Mouse (Mus musculus): ENCODE results near the gene Asphd1.

The Asphd1 gene

DNA sequence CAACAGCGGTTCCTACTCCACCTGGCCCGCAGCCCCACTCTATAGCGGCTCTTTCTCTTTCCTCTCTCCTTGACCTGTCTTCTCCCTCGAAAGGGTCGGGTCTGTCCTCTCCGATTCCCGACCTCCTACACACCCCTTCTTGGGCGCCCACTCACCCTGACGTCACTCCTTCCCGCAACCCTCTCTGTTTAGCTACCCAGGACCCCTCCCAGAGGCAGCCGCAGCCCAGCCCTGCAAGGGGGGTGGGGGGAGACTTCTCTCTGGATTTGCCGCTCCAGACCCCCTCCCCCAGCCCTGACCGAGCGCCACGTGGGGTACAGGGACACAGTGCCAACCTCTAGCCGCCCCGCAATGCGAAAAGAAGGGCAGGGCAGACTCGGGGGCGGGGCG lies at the start of gene Asphd1:
TSS of gene Asphd1 (minus strand) at position 180 of the 390 bp plus-strand sequence.
- DNase-seq (ENCODE audit: low spot score) = no peak

DNA sequence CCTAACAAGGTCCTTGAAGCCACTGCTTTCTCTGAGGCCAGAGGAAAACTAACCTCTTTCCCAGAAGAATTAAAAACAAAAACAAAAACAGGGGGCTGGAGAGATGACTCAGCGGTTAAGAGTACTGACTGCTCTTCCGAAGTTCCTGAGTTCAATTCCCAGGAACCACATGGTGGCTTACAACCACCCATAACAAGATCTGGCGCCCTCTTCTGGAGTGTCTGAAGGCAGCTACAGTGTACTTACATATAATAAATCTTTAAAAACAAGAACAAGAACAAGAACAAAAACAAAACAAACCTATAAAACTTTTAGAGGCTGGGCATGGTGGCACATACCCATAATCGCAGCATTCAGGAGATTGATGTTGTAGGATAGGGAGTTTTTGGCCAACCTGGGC lies 47.1 kb upstream of the Asphd1 start:
- no peak for DNase-seq (ENCODE audit: low spot score)

DNA sequence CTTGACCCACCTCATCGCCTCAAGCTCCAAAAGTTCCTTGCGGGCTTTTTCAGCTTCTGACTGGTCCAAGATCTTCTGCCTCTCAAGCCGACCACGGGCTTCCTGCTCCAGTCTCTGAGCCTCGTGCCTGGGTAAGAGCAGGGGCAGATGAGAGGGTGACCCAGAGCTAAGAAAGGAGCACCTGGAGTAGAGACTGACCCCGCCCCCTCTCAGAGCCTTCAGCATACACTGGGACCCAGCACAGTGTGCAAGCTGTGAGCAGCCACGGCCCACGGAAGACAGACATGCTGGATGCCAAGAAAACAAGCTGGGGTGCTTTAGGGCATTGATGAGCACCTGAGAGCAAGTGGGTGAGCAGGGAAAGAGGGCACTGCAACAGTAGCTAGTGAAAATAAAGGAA lies 39.4 kb upstream of the Asphd1 start:
- DNase-seq (ENCODE audit: low spot score) = no peak

DNA sequence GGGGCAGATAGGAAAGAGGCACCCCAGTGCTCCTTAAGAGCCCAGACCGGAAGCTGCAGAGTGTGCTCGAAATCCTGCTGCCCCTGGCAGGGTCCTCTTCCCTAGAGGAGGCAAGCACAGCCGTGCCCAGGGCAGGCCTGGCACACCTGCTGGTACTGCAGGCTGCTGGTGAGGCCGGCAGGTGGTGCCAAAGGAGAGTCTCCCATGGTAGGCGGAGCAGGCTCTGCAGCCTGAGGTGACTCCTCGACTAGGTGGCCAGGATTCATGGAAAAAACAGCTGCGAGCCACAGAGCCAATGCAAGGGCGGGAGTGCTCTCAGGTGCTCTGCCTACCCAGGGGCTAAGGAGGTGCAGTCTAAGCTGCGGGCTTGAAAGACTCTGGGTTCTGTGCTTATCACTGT lies 36.9 kb upstream of the Asphd1 start:
- peak; percentile 63 for DNase-seq (ENCODE audit: low spot score)

DNA sequence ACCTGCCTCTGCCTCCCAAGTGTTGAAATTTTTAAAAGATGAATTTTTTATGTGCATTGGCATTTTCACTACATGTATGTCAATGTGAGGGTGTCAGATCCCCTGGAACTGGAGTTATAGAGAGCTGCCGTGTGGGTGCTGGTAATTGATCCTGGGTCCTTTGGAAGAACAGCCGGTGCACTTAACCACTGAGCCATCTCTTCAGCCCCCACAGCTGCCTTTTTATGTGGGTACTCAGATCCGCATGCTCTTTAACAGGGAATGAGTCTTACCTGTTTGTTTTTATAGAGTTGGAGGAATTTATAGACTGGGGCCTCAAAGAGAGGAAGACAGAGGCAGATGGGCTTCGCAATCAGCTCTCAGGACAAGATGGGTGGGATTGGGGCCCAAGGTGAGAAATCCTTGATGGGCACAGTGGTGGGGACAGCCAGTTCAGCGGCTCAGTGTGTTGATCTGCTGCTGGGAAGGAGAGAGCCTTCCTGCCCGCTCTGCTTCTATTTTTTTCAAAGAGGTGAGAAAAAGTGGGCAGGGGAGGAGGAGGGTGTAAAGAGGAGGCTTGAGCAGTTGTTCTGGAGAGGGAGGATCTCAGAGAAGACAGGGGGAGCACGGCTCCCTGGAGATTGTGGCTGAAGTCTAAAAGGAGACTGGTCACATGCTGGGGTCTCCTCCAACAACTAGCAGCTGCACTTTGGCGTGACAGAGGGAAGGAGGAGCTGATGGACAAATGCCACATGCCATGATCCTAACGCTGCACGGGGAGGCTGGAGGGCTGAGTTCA lies 35.5 kb upstream of the Asphd1 start:
- DNase-seq (ENCODE audit: low spot score) = no peak

DNA sequence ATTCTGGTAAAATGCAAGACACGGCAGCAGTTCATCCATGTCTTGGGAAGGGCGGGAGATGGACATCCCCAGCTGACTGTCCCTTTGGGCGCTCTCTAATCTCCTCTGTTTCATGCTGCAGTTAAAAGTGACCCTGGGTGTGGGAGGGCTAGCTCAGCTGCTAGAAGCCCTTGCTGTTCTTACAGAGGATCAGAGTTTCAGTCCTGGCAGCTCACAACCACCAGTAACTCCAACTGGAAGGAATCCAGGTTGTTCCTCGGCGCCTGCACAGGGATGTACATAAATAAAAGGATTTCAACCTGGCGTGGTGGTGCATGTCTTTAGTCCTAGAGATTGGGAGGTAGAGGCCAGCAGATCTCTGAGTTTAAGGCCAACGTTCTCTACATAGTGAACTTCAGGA lies 33.7 kb upstream of the Asphd1 start:
- no peak for DNase-seq (ENCODE audit: low spot score)

DNA sequence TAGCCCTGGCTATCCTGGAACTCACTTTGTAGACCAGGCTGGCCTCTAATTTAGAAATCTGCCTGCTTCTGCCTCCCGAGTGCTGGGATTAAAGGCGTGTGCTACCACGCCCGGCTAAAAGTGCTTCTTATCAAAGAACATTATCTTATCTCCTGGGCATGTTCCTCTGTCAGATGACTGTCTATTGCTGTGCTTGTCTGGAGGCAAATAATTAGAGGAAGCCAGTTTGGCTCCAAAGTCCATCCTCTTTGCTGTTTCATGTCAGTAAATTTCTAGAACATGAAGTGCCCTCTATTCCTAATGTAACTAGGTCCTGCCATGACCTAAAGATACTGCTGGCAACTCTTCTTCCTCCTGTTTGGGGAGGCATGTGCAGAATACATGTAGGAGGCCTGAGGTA lies 32.7 kb upstream of the Asphd1 start:
- no peak for DNase-seq (ENCODE audit: low spot score)

DNA sequence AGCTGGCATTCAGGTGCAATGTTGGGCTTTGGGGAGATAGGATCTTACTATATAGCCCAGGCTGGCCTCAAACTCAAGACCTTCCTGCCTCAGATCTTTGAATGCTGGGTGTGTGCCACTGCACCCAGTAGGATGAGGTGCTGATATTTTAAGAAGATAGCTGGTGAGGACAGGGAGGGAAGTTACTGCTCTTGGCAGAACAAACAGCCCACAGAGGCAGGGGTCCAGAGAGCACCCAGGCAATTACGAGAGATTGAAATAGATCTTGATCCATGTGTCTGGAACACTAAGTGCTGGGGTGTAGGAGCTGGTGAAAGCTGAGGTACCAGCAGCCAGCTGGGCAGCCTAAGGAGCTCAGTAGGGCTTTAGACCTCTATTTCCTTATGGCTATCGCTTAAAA lies 32.2 kb upstream of the Asphd1 start:
- no peak for DNase-seq (ENCODE audit: low spot score)

DNA sequence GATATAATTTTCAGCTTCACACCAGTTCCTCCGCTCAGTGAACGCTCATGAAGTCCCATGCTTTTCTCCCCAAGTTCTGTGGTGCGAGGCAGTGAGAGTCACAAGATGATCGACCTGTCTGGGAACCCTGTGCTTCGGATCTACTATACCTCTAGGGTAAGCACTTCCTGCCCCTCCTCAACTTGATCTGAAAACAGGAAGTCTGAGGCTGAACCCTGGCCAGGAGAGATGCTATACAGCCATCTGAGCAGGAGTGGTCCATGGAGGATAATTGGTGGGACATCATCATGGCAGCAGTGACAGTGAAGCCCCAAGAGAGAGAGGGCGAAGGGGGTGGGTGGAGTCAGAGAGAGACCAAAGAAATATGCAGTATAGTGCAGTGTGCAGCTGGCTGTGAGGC lies 29.5 kb upstream of the Asphd1 start:
- DNase-seq (ENCODE audit: low spot score) = no peak

DNA sequence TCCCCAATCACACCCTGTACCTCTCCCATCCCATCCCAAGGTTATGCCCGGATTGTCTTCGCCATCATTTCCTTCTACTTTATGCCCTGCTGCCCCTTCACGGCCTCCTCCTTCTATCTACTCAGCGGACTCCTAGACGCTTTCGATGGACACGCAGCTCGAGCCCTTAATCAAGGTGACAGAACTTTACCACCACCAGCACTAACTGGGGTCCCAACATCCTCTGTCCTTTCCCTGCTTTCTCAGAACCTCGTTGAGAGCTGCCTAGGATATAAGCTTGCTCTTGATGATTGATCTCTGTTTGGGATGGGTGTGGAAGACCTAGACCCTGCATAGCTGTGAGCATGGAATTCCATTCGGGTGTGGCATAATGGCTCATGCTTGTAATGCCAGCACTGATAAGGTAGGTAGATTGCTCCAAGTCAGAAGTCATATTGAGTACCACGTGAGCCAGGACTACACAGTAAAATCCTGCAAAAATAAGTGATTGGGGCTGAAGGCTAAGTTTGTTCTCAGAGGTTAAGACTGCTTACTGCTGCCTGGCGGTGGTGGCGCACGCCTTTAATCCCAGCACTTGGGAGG lies 27.6 kb upstream of the Asphd1 start:
- peak; percentile 30 for DNase-seq (ENCODE audit: low spot score)

DNA sequence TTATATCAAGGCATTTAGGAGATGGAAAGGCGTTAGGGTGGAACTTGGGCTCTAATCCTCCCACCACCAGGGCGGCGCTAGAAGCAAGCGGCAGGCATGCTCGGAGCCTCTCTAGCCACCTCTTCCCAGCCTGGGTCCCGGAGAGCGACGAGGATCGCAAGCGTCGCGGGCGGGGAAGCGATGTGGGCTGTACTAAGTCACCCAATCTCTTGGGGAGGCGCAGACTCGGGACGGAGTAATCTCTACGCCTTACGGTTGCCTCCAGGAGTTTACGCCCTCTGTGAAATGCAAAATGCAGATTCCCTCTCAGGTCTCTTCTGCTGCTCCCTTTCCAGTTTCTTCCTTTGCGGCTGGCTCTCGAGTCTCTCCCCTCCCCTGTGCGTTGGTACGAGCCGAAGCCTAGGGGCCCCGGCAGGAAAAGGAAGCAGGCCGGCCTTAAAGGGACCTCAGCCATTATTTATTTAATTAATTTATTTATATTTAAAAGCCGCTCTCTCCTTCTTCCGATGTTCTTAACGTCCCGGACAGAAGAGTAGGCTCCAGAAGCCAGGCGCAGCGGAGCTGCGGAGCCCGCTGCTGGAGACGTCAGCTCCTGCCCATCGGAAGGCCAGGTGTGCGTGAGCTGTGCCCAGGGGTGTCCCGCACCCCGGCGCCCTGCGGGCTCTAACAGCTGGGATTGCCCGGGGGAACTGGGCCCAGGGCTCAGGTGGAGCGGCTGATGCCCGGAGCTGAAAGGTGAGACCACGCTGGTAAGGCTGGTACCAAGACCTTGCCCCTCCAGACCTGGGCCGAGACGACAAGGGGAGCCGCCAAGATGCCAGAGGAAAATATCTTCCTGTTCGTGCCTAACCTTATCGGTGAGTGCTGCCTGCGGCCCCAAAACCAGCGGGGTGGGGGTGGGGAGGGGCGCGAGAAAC lies 26.8 kb upstream of the Asphd1 start, which contains the start of gene Cdiptos:
TSS of gene Cdiptos (minus strand) at position 149 of the 917 bp plus-strand sequence.
- DNase-seq (ENCODE audit: low spot score) = peak; percentile 97

DNA sequence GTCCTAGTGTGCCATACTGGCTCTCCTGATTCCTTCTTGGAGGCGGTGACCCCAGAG lies 26.3 kb upstream of the Asphd1 start, which contains the start of gene Cdipt:
TSS of gene Cdipt (plus strand) at position 22 of the 57 bp plus-strand sequence.
- DNase-seq (ENCODE audit: low spot score) = no peak

DNA sequence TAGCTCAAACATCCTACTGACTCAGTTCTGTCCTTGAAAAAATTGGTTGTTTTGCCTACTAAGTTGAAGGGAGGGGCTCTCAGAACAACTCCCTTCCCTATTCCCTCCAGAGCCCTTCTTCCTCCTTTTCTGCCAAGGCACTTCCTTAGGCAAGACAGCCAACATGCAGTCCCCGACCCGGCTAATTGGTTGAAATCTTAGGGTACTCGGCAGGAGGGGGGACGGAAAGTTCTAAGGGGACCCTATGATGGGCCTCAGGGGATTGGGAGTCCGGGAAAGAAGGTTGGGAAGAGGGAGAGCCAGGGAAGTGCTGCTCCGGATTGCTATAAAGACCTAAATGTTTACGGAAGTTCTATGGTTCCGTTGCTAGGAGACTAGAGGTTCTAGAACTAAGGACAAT lies 26.1 kb upstream of the Asphd1 start:
- no peak for DNase-seq (ENCODE audit: low spot score)

DNA sequence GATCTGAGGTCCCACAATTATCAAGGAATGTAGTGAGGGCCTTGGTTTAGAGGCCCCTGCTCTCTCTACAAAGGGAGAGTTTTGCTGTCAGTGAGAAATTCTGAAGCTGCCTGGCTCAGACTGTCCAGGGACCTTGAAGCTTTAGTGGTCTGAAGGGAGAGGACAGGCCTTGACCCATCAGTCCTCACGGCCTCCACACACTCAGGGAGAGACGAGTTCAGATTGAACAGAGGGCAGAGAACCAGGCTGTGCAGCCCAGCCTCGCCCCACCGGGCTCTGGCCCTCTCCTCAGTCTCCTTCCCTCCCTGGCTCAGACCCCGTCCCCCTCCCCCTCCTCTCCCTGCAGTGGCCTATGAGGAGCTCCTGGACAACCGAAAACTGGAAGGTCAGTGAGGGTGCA lies 18.0 kb upstream of the Asphd1 start:
- DNase-seq (ENCODE audit: low spot score) = no peak

DNA sequence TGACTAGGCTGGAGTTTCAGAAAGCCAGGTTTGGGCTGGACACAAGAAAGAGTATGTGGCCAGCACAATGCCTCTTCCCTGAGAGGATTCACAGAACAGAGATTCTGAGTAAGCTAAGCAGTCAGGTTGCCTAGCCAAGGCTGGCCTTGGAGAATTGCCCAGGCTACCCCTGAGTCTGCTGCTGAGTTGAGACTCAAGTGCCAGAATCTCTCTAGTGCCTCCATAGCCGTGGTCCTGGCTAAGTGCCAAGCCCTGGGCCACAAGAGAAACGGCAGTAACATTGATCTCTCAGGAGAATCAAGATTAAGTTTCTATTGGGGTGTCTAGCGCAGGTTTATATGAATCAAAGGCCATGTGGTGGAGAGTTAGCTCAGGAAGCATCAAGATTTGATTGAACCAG lies 16.2 kb upstream of the Asphd1 start:
- no peak for DNase-seq (ENCODE audit: low spot score)

DNA sequence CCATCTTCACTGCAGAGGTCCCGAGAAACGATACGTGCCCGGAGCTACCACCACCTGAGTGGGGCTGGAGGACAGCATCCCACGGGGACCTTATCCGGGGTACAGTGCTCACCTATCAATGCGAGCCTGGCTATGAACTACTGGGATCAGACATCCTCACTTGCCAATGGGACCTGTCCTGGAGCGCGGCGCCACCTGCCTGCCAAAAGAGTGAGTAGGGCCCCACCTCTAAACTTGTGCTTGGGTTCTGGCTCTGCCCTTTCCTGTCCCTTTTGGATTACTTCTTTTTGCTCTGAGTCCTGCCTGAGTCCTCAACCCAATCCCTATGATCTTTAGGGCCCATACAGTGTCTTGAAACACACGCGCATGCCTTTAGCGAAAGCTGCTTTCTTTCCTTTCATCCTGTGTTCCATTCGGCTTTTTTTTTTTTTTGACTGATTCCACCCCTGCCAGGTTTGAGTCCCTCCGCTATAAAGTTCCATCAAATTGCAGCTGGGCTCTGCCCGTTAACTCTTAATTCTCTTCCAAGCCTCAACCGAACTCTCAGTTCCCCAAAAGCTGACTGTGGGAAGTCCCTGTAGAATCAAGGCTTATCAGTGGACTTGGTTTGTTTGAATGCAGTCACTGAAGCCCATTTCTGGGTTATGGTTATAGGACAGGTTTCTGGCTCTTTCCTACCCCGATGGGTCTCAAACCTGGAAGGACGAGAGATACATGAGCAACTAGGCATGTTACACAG lies 14.3 kb upstream of the Asphd1 start:
- DNase-seq (ENCODE audit: low spot score) = no peak

DNA sequence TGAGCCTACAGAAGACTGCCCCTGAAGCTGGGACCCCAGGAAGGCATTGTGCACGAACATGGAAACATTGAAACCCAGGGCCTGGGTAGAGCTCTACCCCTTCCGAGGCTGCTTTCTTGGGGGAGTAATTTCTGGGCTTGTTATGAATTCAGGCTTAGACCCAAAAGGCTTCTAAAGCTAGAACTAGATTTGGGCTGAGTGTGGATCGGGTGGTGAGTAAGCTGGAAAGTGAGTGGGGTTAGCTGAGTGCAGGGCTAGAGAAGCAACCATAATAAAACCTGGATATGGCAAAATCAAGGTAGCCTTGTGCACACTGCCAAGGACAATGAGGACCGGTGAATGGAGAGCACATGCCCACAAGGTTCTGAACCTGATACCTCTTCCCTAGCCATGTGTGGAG lies 12.6 kb upstream of the Asphd1 start:
- DNase-seq (ENCODE audit: low spot score) = no peak

DNA sequence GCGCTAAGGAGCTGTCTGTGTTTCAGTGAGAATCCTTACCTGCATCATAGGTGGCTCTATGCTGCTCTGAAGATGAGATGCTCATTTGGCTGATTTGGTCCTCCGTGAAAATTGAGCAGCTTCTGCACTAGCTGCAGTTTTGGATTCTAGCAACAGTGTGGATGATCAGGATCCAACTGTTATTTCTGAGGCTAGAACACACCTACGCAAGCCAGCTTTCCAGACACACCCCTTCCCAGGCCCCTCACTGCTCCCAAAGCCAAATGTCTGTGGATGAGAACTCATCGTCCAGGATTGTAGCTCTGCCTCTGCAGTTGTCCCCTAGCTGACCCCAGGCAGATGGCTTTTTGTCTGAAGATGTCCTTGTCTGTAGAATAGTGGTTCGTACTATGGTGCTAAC lies 11.7 kb upstream of the Asphd1 start:
- no peak for DNase-seq (ENCODE audit: low spot score)

DNA sequence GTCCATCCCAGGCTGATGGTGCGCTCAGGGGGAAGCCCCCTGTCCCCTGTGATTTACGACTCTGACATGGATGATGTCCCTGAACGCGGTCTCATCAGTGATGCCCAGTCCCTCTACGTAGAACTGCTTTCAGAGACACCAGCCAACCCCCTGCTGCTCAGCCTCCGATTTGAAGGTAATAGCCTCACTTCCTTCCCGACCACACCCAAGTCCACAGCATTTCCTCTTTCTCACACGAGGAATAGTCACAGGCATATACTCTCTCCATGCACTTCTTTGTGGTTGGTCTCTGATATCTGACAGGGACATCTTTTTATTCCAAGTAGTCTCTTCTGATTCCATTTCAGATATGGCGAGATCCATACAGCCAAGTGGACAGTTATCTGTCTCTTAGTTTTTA lies 10.4 kb upstream of the Asphd1 start:
- no peak for DNase-seq (ENCODE audit: low spot score)

DNA sequence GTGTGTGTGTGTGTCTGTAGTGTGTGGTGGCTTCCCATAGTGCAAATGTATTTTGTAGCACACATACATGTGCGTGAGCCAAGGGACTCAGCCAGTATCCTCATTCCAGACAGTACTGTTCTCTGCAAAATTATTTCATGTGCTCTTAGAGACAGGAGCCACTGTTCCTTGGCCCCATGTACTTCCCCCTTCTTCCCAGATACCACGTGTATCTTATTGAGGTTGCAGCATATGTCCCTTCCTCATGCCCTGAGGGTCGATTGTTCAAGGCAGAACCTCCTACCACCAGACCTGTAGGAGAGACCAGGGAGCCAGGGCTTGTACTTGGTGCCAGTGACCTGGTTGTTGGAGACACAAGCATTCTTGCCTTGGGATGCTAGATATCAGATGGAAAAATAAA lies 5.7 kb upstream of the Asphd1 start:
- DNase-seq (ENCODE audit: low spot score) = no peak

DNA sequence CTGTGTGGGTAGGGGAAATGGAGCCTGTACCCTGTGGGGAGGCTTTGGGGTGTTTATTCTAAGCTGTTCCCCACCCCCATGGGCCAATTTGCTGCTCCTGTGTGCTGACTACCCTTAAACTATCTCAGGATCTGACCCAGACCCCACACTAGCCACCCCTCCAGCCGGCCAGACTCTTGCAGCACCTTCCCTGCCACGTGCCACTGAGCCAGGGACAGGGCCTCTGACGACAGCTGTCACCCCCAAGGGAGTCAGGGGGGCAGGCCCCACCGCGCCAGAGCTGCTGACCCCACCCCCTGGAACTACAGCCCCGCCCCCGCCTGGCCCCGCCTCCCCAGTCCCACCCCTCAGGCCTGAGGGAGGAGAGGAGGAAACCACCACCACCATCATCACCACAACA lies 3.3 kb upstream of the Asphd1 start:
- DNase-seq (ENCODE audit: low spot score) = no peak

DNA sequence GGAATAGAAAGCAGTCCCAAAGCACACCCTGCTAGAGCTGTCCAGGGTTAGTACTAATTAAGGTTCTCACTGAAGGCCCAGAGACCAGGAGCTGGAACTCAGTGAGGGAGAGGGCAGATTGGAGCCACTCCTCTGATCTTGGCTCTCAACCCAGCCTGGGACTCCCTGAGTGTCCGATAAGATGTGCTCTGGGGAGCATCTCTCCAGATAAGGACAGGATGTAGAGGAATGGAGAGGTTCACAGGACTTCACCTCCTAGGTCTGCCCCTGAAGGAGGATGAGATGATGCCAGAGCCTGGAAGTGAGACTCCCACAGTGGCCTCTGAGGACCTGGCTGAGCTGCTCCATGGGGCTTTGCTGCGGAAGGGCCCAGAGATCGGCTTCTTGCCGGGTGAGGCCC lies 2.4 kb upstream of the Asphd1 start:
- peak; percentile 39 for DNase-seq (ENCODE audit: low spot score)
